Mouse (Mus musculus) C2C12 (cell line): ENCODE data around the gene Ppp1r35. TPM values are rescaled to one million over a fixed set of nuclear protein-coding genes. Genes with fewer than 3 reads are reported as not detected.
A peak's percentile ranks its signal among the peaks of the same experiment; 100 is the strongest.

Experiments
- H3K27me3 ChIP-seq: one replicate; pipeline ENCODE4 v1.6.1; 2011; ENCODE audit not compliant: control insufficient read depth, insufficient read depth, insufficient read length
- H3K36me3 ChIP-seq: one replicate; pipeline ENCODE4 v1.6.1; 2011; ENCODE audit not compliant: control insufficient read depth, insufficient read depth
- H3K4me3 ChIP-seq: one replicate; pipeline ENCODE4 v1.5.1; 2011; ENCODE audit warnings: mild to moderate bottlenecking, control low read depth; ENCODE audit not compliant: poor library complexity, insufficient read depth, severe bottlenecking
- H3K79me2 ChIP-seq: one replicate; pipeline ENCODE4 v1.6.1; 2011; ENCODE audit not compliant: control insufficient read depth, insufficient read depth
- H3K79me3 ChIP-seq: one replicate; pipeline ENCODE4 v1.6.1; 2011; ENCODE audit warnings: low read depth, control low read depth
- H3ac ChIP-seq: one replicate; pipeline ENCODE3; 2011; ENCODE audit warnings: low read depth; ENCODE audit not compliant: control insufficient read depth, insufficient read length
- CEBPB ChIP-seq: IDR thresholded peaks from one replicate; pipeline ENCODE4 v1.6.1; 2011; ENCODE audit warnings: low read depth, mild to moderate bottlenecking, control low read depth, moderate library complexity
- CTCF ChIP-seq: IDR thresholded peaks from one replicate; pipeline ENCODE4 v1.5.1; 2011; ENCODE audit not compliant: control insufficient read depth, insufficient read depth, insufficient read length
- FOSL1 ChIP-seq: IDR thresholded peaks from one replicate; pipeline ENCODE4 v1.8.0; 2011; ENCODE audit warnings: mild to moderate bottlenecking, low read length; ENCODE audit not compliant: poor library complexity, insufficient read depth, severe bottlenecking
- MAX ChIP-seq: IDR thresholded peaks from one replicate; pipeline ENCODE4 v1.6.1; 2011; ENCODE audit warnings: mild to moderate bottlenecking, control low read depth
- MYOD1 ChIP-seq: IDR thresholded peaks from one replicate; pipeline ENCODE4 v1.6.1; 2011; ENCODE audit warnings: low read depth; ENCODE audit not compliant: control insufficient read depth, insufficient read length
- MYOG ChIP-seq: IDR thresholded peaks from one replicate; pipeline ENCODE4 v1.6.1; 2011; ENCODE audit not compliant: control insufficient read depth, insufficient read length; ENCODE audit errors: extremely low read depth
- USF1 ChIP-seq: IDR thresholded peaks from one replicate; pipeline ENCODE4 v1.6.1; 2011; ENCODE audit warnings: low read depth, mild to moderate bottlenecking, control low read depth, moderate library complexity
- polyA plus RNA-seq: library from polyadenylated mRNA; unstranded; fragments of >200 nt; fragmentation: generic; extraction: Trizol; gene quantifications from one replicate; pipeline ENCODE4 v1.2.1, GENCODE M21; 2012; ENCODE audit warnings: missing spikeins

The Ppp1r35 gene
- polyA plus RNA-seq, 1 experiment: 42.7 TPM

- H3K4me3 ChIP-seq: no peak overlapping the region
- H3ac ChIP-seq: no peak overlapping the region
- peaks cover 20% of the 10 kb centered on the region for H3K79me2 ChIP-seq
- H3K36me3 ChIP-seq: peaks cover 14% of the 10 kb centered on the region
- H3K27me3 ChIP-seq: no peaks in the 10 kb centered on the region
- TF ChIP-seq CTCF: no peak
- TF ChIP-seq MYOG: no peak
- no peak for TF ChIP-seq CEBPB
- TF ChIP-seq MYOD1: no peak
- TF ChIP-seq FOSL1: no peak
- no peak for TF ChIP-seq MAX
- no peak for TF ChIP-seq USF1
- peaks cover 2% of the 10 kb centered on the region for H3K79me3 ChIP-seq
Observed at GRCm38 (mm10) chr5:137776408-137776918, 2.2 kb upstream of the Ppp1r35 start.

- no peak for TF ChIP-seq USF1
- no peak for TF ChIP-seq MAX
- TF ChIP-seq MYOG: no peak
- TF ChIP-seq CEBPB: no peak
- no peak for TF ChIP-seq CTCF
- no peak for TF ChIP-seq MYOD1
- TF ChIP-seq FOSL1: no peak
- Histone ChIP-seq H3K27me3 (no peaks in the 10 kb centered on the region), H3K4me3 (no peak overlapping the region), H3K79me2 (peaks cover 29% of the 10 kb centered on the region), H3K36me3 (peaks cover 23% of the 10 kb centered on the region), H3ac (no peak overlapping the region), H3K79me3 (peaks cover 6% of the 10 kb centered on the region)
Observed at GRCm38 (mm10) chr5:137777267-137777845, 1.3 kb upstream of the Ppp1r35 start.

GRCm38 (mm10) chr5:137779053-137779933, 644 bp downstream of the Ppp1r35 start:
- Histone ChIP-seq H3K79me2 (peaks cover 48% of the 10 kb centered on the region), H3K4me3 (peak overlapping the region; percentile 68), H3K27me3 (no peaks in the 10 kb centered on the region), H3ac (peak overlapping the region; percentile 90), H3K79me3 (peaks cover 23% of the 10 kb centered on the region), H3K36me3 (peaks cover 42% of the 10 kb centered on the region)
- TF ChIP-seq CTCF (no peak), USF1 (no peak), MAX (no peak), MYOD1 (no peak), MYOG (no peak), FOSL1 (no peak), CEBPB (no peak)

- no peaks in the 10 kb centered on the region for H3K27me3 ChIP-seq
- H3K79me2 ChIP-seq: peaks cover 64% of the 10 kb centered on the region
- peaks cover 52% of the 10 kb centered on the region for H3K36me3 ChIP-seq
- H3ac ChIP-seq: no peak overlapping the region
- no peak overlapping the region for H3K4me3 ChIP-seq
- TF ChIP-seq USF1 (no peak), MAX (no peak), CTCF (no peak), MYOG (no peak), MYOD1 (no peak), CEBPB (no peak), FOSL1 (no peak)
- H3K79me3 ChIP-seq: peaks cover 36% of the 10 kb centered on the region
Observed at GRCm38 (mm10) chr5:137781661-137782060, 3.0 kb downstream of the Ppp1r35 start.

GRCm38 (mm10) chr5:137782776-137783522, 4.3 kb downstream of the Ppp1r35 start:
- TF ChIP-seq MYOG: no peak
- no peak for TF ChIP-seq CTCF
- no peak for TF ChIP-seq USF1
- no peak for TF ChIP-seq MYOD1
- no peak for TF ChIP-seq MAX
- no peak for TF ChIP-seq FOSL1
- TF ChIP-seq CEBPB: no peak
- Histone ChIP-seq H3K79me2 (peaks cover 64% of the 10 kb centered on the region), H3K27me3 (no peaks in the 10 kb centered on the region), H3K4me3 (peak overlapping the region; percentile 7), H3K36me3 (peaks cover 52% of the 10 kb centered on the region), H3ac (no peak overlapping the region), H3K79me3 (peaks cover 36% of the 10 kb centered on the region)
